Mouse (Mus musculus) embryo, embryonic 10.5 days (tissue): ENCODE data around the gene D430042O09Rik.
A peak's percentile ranks its signal among the peaks of the same experiment; 100 is the strongest.
"Not testable (repeated sequence)": the region's sequence is repeated elsewhere in the genome, so short reads cannot be mapped to it uniquely, and the experiment has no call there.

ENCODE experiments used
- DNase-seq: peaks from one replicate; pipeline ENCODE4 v3.0.0-alpha.2; 2015; ENCODE audit warnings: low spot score

Gene D430042O09Rik

GRCm38 (mm10) chr7:125707593-125708022, at the start of gene D430042O09Rik, which contains the start of gene Gtf3c1:
TSS of gene D430042O09Rik (plus strand) at chr7:125707888.
TSS of gene Gtf3c1 (minus strand) at chr7:125707780.
- peak; percentile 99 for DNase-seq

- DNase-seq, result no peak
These were observed 44.0 kb upstream of the D430042O09Rik start for GRCm38 (mm10) chr7:125663654-125664053.

- DNase-seq, result no peak
These were observed 36.8 kb upstream of the D430042O09Rik start for GRCm38 (mm10) chr7:125670865-125671264.

- no peak for DNase-seq
These were observed 36.3 kb upstream of the D430042O09Rik start for GRCm38 (mm10) chr7:125671396-125671795.

GRCm38 (mm10) chr7:125674916-125675315, 32.8 kb upstream of the D430042O09Rik start:
- peak; percentile 75 for DNase-seq

- DNase-seq, result no peak
These were observed 28.9 kb upstream of the D430042O09Rik start for GRCm38 (mm10) chr7:125678756-125679155.

GRCm38 (mm10) chr7:125679936-125680335, 27.8 kb upstream of the D430042O09Rik start:
- no peak for DNase-seq

GRCm38 (mm10) chr7:125690516-125690915, 17.2 kb upstream of the D430042O09Rik start:
- no peak for DNase-seq

- DNase-seq, result peak; percentile 29
These were observed 13.6 kb upstream of the D430042O09Rik start for GRCm38 (mm10) chr7:125694056-125694455.

- DNase-seq, result no peak
These were observed 4.9 kb upstream of the D430042O09Rik start for GRCm38 (mm10) chr7:125702791-125703190.

- peak; percentile 68 for DNase-seq
These were observed 502 bp upstream of the D430042O09Rik start for GRCm38 (mm10) chr7:125707186-125707585.

- DNase-seq, result peak; percentile 20
These were observed 412 bp downstream of the D430042O09Rik start for GRCm38 (mm10) chr7:125708100-125708499.

- DNase-seq, result not testable (repeated sequence)
These were observed 5.9 kb downstream of the D430042O09Rik start for GRCm38 (mm10) chr7:125713542-125714055.

GRCm38 (mm10) chr7:125714803-125715202, 7.1 kb downstream of the D430042O09Rik start:
- no peak for DNase-seq

- DNase-seq, result no peak
These were observed 9.0 kb downstream of the D430042O09Rik start for GRCm38 (mm10) chr7:125716724-125717123.

- no peak for DNase-seq
These were observed 9.9 kb downstream of the D430042O09Rik start for GRCm38 (mm10) chr7:125717612-125718011.

- DNase-seq, result no peak
These were observed 12.7 kb downstream of the D430042O09Rik start for GRCm38 (mm10) chr7:125720370-125720769.

GRCm38 (mm10) chr7:125721033-125721432, 13.3 kb downstream of the D430042O09Rik start:
- no peak for DNase-seq

- no peak for DNase-seq
These were observed 14.4 kb downstream of the D430042O09Rik start for GRCm38 (mm10) chr7:125722127-125722526.

- DNase-seq, result no peak
These were observed 15.7 kb downstream of the D430042O09Rik start for GRCm38 (mm10) chr7:125723189-125723972.

GRCm38 (mm10) chr7:125731679-125732078, 24.0 kb downstream of the D430042O09Rik start:
- DNase-seq, result no peak

- no peak for DNase-seq
These were observed 26.1 kb downstream of the D430042O09Rik start for GRCm38 (mm10) chr7:125733791-125734190.

GRCm38 (mm10) chr7:125736366-125737015, 28.8 kb downstream of the D430042O09Rik start:
- DNase-seq, result no peak
